Mouse (Mus musculus): ENCODE data around the gene Taf15. TPM values are rescaled to one million over a fixed set of nuclear protein-coding genes. Genes with fewer than 3 reads are reported as not detected.

Gene Taf15
- polyA plus RNA-seq, 1 experiment from 2014 or later: 26.8 TPM

- peaks cover 21% of the 10 kb centered on the region; the same call in 1 of the 2 replicates for H3K4me1 ChIP-seq (ENCODE audit: control insufficient read depth, insufficient read depth, low read length)
- peak overlapping the region; percentile 33; the same call in 1 of the 2 replicates for H3K27ac ChIP-seq (ENCODE audit: low read length)
- H3K36me3 ChIP-seq (ENCODE audit: control insufficient read depth, insufficient read depth, low read length): no peaks in the 10 kb centered on the region
- H3K4me2 ChIP-seq (replicated peaks; ENCODE audit: low read depth, low read length): no peak overlapping the region
- ATAC-seq (ENCODE audit: insufficient number of reproducible peaks, insufficient read depth, low FRiP score, low read depth): no peak
- no peaks in the 10 kb centered on the region for H3K9me3 ChIP-seq (ENCODE audit: control insufficient read depth, low read depth, low read length)
- no peak overlapping the region for H3K9ac ChIP-seq (replicated peaks; ENCODE audit: low read depth, low read length)
- 0 out of 2 replicates have a peak, but pooled peaks cover 2% of the 10 kb centered on the region for H3K27me3 ChIP-seq (ENCODE audit: control insufficient read depth, insufficient read depth, low read length)
- H3K4me3 ChIP-seq (ENCODE audit: low read depth, low read length): no peak overlapping the region
These were observed 24.0 kb upstream of the Taf15 start for GRCm38 (mm10) chr11:83448927-83449236.

- Histone ChIP-seq H3K9ac (replicated peaks; ENCODE audit: low read depth, low read length) (no peak overlapping the region), H3K4me2 (replicated peaks; ENCODE audit: low read depth, low read length) (no peak overlapping the region), H3K36me3 (ENCODE audit: control insufficient read depth, insufficient read depth, low read length) (no peaks in the 10 kb centered on the region), H3K9me3 (ENCODE audit: control insufficient read depth, low read depth, low read length) (no peaks in the 10 kb centered on the region), H3K27me3 (ENCODE audit: control insufficient read depth, insufficient read depth, low read length) (0 out of 2 replicates have a peak, but pooled peaks cover 2% of the 10 kb centered on the region), H3K4me3 (ENCODE audit: low read depth, low read length) (no peak overlapping the region), H3K27ac (ENCODE audit: low read length) (no peak overlapping the region), H3K4me1 (ENCODE audit: control insufficient read depth, insufficient read depth, low read length) (peaks cover 22% of the 10 kb centered on the region)
- 20% methylated on average over 4 of the region's 4 CpGs for WGBS
- no peak for ATAC-seq (ENCODE audit: insufficient number of reproducible peaks, insufficient read depth, low FRiP score, low read depth)
These were observed 23.6 kb upstream of the Taf15 start for GRCm38 (mm10) chr11:83449298-83449697.

- no peak overlapping the region for H3K4me2 ChIP-seq (replicated peaks; ENCODE audit: low read depth, low read length)
- no peaks in the 10 kb centered on the region for H3K36me3 ChIP-seq (ENCODE audit: control insufficient read depth, insufficient read depth, low read length)
- H3K4me1 ChIP-seq (ENCODE audit: control insufficient read depth, insufficient read depth, low read length): peaks cover 25% of the 10 kb centered on the region
- ATAC-seq (ENCODE audit: insufficient number of reproducible peaks, insufficient read depth, low FRiP score, low read depth): no peak
- no peak overlapping the region for H3K4me3 ChIP-seq (ENCODE audit: low read depth, low read length)
- no peaks in the 10 kb centered on the region for H3K27me3 ChIP-seq (ENCODE audit: control insufficient read depth, insufficient read depth, low read length)
- no peaks in the 10 kb centered on the region for H3K9me3 ChIP-seq (ENCODE audit: control insufficient read depth, low read depth, low read length)
- WGBS: 36% methylated on average over 1 of the region's 1 CpGs
- H3K9ac ChIP-seq (replicated peaks; ENCODE audit: low read depth, low read length): no peak overlapping the region
- no peak overlapping the region for H3K27ac ChIP-seq (ENCODE audit: low read length)
These were observed 22.3 kb upstream of the Taf15 start for GRCm38 (mm10) chr11:83450550-83450949.

- 84% methylated on average over 10 of the region's 10 CpGs for WGBS
- no peak for ATAC-seq (ENCODE audit: insufficient number of reproducible peaks, insufficient read depth, low FRiP score, low read depth)
- Histone ChIP-seq H3K27me3 (ENCODE audit: control insufficient read depth, insufficient read depth, low read length) (no peaks in the 10 kb centered on the region), H3K27ac (ENCODE audit: low read length) (no peak overlapping the region), H3K4me3 (ENCODE audit: low read depth, low read length) (no peak overlapping the region), H3K36me3 (ENCODE audit: control insufficient read depth, insufficient read depth, low read length) (no peaks in the 10 kb centered on the region), H3K4me2 (replicated peaks; ENCODE audit: low read depth, low read length) (no peak overlapping the region), H3K4me1 (ENCODE audit: control insufficient read depth, insufficient read depth, low read length) (peaks cover 29% of the 10 kb centered on the region), H3K9me3 (ENCODE audit: control insufficient read depth, low read depth, low read length) (no peaks in the 10 kb centered on the region), H3K9ac (replicated peaks; ENCODE audit: low read depth, low read length) (no peak overlapping the region)
These were observed 21.6 kb upstream of the Taf15 start for GRCm38 (mm10) chr11:83451281-83451680.

- ATAC-seq (ENCODE audit: insufficient number of reproducible peaks, insufficient read depth, low FRiP score, low read depth): no peak
- H3K4me3 ChIP-seq (ENCODE audit: low read depth, low read length): no peak overlapping the region
- no peak overlapping the region for H3K4me2 ChIP-seq (replicated peaks; ENCODE audit: low read depth, low read length)
- H3K9me3 ChIP-seq (ENCODE audit: control insufficient read depth, low read depth, low read length): no peaks in the 10 kb centered on the region
- no peaks in the 10 kb centered on the region for H3K27me3 ChIP-seq (ENCODE audit: control insufficient read depth, insufficient read depth, low read length)
- H3K27ac ChIP-seq (ENCODE audit: low read length): peak overlapping the region; percentile 61; the same call in 1 of the 2 replicates
- H3K4me1 ChIP-seq (ENCODE audit: control insufficient read depth, insufficient read depth, low read length): peaks cover 24% of the 10 kb centered on the region
- WGBS: 10% methylated on average over 4 of the region's 4 CpGs
- no peaks in the 10 kb centered on the region for H3K36me3 ChIP-seq (ENCODE audit: control insufficient read depth, insufficient read depth, low read length)
- H3K9ac ChIP-seq (replicated peaks; ENCODE audit: low read depth, low read length): 0 out of 2 replicates have a peak overlapping the region, but pooled peaks have one; percentile 10
These were observed 18.3 kb upstream of the Taf15 start for GRCm38 (mm10) chr11:83454548-83454947.

GRCm38 (mm10) chr11:83455608-83456007 lies 17.3 kb upstream of the Taf15 start:
- H3K9ac ChIP-seq (replicated peaks; ENCODE audit: low read depth, low read length): no peak overlapping the region

GRCm38 (mm10) chr11:83457257-83457656 lies 15.6 kb upstream of the Taf15 start:
- Histone ChIP-seq H3K4me3 (ENCODE audit: low read depth, low read length) (no peak overlapping the region), H3K9me3 (ENCODE audit: control insufficient read depth, low read depth, low read length) (no peaks in the 10 kb centered on the region), H3K9ac (replicated peaks; ENCODE audit: low read depth, low read length) (no peak overlapping the region), H3K27me3 (ENCODE audit: control insufficient read depth, insufficient read depth, low read length) (no peaks in the 10 kb centered on the region), H3K4me1 (ENCODE audit: control insufficient read depth, insufficient read depth, low read length) (peaks cover 24% of the 10 kb centered on the region), H3K36me3 (ENCODE audit: control insufficient read depth, insufficient read depth, low read length) (no peaks in the 10 kb centered on the region), H3K27ac (ENCODE audit: low read length) (no peak overlapping the region; the same call in 1 of the 2 replicates), H3K4me2 (replicated peaks; ENCODE audit: low read depth, low read length) (no peak overlapping the region)
- no peak for ATAC-seq (ENCODE audit: insufficient number of reproducible peaks, insufficient read depth, low FRiP score, low read depth)
- 54% methylated on average over 7 of the region's 7 CpGs for WGBS

More at GRCm38 (mm10) chr11:83455608-83456007, 17.3 kb upstream of the Taf15 start:
- no peaks in the 10 kb centered on the region for H3K36me3 ChIP-seq (ENCODE audit: control insufficient read depth, insufficient read depth, low read length)
- WGBS: 67% methylated on average over 3 of the region's 3 CpGs
- peak overlapping the region; percentile 52; the same call in 1 of the 2 replicates for H3K27ac ChIP-seq (ENCODE audit: low read length)
- H3K27me3 ChIP-seq (ENCODE audit: control insufficient read depth, insufficient read depth, low read length): no peaks in the 10 kb centered on the region
- peaks cover 24% of the 10 kb centered on the region for H3K4me1 ChIP-seq (ENCODE audit: control insufficient read depth, insufficient read depth, low read length)
- peak; percentile 14; the same call in 1 of the 2 replicates for ATAC-seq (ENCODE audit: insufficient number of reproducible peaks, insufficient read depth, low FRiP score, low read depth)
- H3K4me3 ChIP-seq (ENCODE audit: low read depth, low read length): no peak overlapping the region
- H3K4me2 ChIP-seq (replicated peaks; ENCODE audit: low read depth, low read length): no peak overlapping the region
- no peaks in the 10 kb centered on the region for H3K9me3 ChIP-seq (ENCODE audit: control insufficient read depth, low read depth, low read length)

- Histone ChIP-seq H3K27ac (ENCODE audit: low read length) (peak overlapping the region; percentile 21; the same call in 1 of the 2 replicates), H3K9me3 (ENCODE audit: control insufficient read depth, low read depth, low read length) (no peaks in the 10 kb centered on the region), H3K9ac (replicated peaks; ENCODE audit: low read depth, low read length) (no peak overlapping the region), H3K4me2 (replicated peaks; ENCODE audit: low read depth, low read length) (no peak overlapping the region), H3K4me3 (ENCODE audit: low read depth, low read length) (no peak overlapping the region), H3K36me3 (ENCODE audit: control insufficient read depth, insufficient read depth, low read length) (no peaks in the 10 kb centered on the region), H3K27me3 (ENCODE audit: control insufficient read depth, insufficient read depth, low read length) (peaks cover under 1% of the 10 kb centered on the region; the same call in 1 of the 2 replicates), H3K4me1 (ENCODE audit: control insufficient read depth, insufficient read depth, low read length) (peaks cover 24% of the 10 kb centered on the region)
- WGBS: 55% methylated on average over 9 of the region's 9 CpGs
- no peak for ATAC-seq (ENCODE audit: insufficient number of reproducible peaks, insufficient read depth, low FRiP score, low read depth)
These were observed 14.8 kb upstream of the Taf15 start for GRCm38 (mm10) chr11:83457912-83458601.

All from stomach, embryonic 14.5 days (tissue).